Mouse (Mus musculus): Measurements from ENCODE around the gene Cd1d1. TPM values are rescaled to one million over a fixed set of nuclear protein-coding genes. Genes with fewer than 3 reads are reported as not detected.

Cd1d1 gene
- 100 to 1,000 TPM in 1 of 2 experiments, 10 to 100 TPM in 1; 96.0 to 128 TPM for total RNA-seq (2023)

GRCm38 (mm10) chr3:86999415-86999740 is at the start of gene Cd1d1:
TSS of gene Cd1d1 (minus strand) at chr3:86999441.

Other genes starting within 250 kb of the Cd1d1 start
- 10 to 100 TPM; 56.5 to 62.0 TPM for gene Dclk2, start 78.6 kb downstream of the Cd1d1 start, total RNA-seq (2023)
- not detected for gene Kirrel, start 175.3 kb upstream of the Cd1d1 start, total RNA-seq (2023)

All from B cell, adult 67 days (primary cell).